Comparison of ENCODE assay signal across 8 mouse cellular contexts in genomic region chr12:5375616-5376461, GRCm38 (mm10). TPM values are rescaled to one million over a fixed set of nuclear protein-coding genes. Genes with fewer than 3 reads are reported as not detected.
DNase-seq lines count a peak whose midpoint lies in the region; ATAC-seq lines count a peak whose summit lies in the region.

Gene Klhl29, minus strand, starts transcription at chr12:5375682.

- peak; percentile 95 for ATAC-seq in hindbrain, embryonic 12.5 days (ENCODE audit: low FRiP score)
- ATAC-seq in lung, embryonic 16.5 days (ENCODE audit: low read depth): peak; percentile 96

- peak within 1 kb of the TSS; percentile 94 for H3K27ac ChIP-seq in hindbrain, embryonic 12.5 days
- no peak within 1 kb of the TSS for H3K27ac ChIP-seq in lung, embryonic 16.5 days (ENCODE audit: low read length)

- H3K9ac ChIP-seq in hindbrain, embryonic 12.5 days: peak within 1 kb of the TSS; percentile 89
- H3K9ac ChIP-seq in lung, embryonic 16.5 days (ENCODE audit: low read length): peak within 1 kb of the TSS; percentile 64

- peak within 1 kb of the TSS; percentile 98 for H3K4me2 ChIP-seq in hindbrain, embryonic 12.5 days (replicated peaks)
- H3K4me2 ChIP-seq in lung, embryonic 16.5 days (ENCODE audit: low read depth, low read length): peak within 1 kb of the TSS; percentile 86

- peak; percentile 96 for DNase-seq in adrenal gland, adult 2 months
- DNase-seq in cerebellum, postnatal 36 days: peak; percentile 92 to 93
- peak; percentile 73 to 78 for DNase-seq in frontal cortex, postnatal 36 days (ENCODE audit: low spot score in 2 of 2)
- DNase-seq in layer of hippocampus, postnatal 25 days (ENCODE audit: extremely low spot score in 1 of 2, low spot score in 1 of 2): peak in 1 of 2 experiments; percentile 84
- DNase-seq in right cerebral cortex, adult 18-20 months: peak; percentile 85
- no peak for DNase-seq in thymus, postnatal 10 days (ENCODE audit: low spot score in 2 of 2)

- peaks cover 25% of the 10 kb centered on the region for H3K4me1 ChIP-seq in hindbrain, embryonic 12.5 days
- peaks cover 13% of the 10 kb centered on the region for H3K4me1 ChIP-seq in lung, embryonic 16.5 days (replicated peaks; ENCODE audit: control insufficient read depth, insufficient read depth, low read length)

- WGBS in hindbrain, embryonic 12.5 days: 2% methylated on average over 48 of the region's 66 CpGs
- WGBS in lung, embryonic 16.5 days: 2% methylated on average over 48 of the region's 66 CpGs

- no peaks in the 10 kb centered on the region for H3K36me3 ChIP-seq in hindbrain, embryonic 12.5 days
- H3K36me3 ChIP-seq in lung, embryonic 16.5 days (ENCODE audit: control insufficient read depth, insufficient read depth, low read length): no peaks in the 10 kb centered on the region

- H3K27me3 ChIP-seq in hindbrain, embryonic 12.5 days: peaks cover 11% of the 10 kb centered on the region
- peaks cover 35% of the 10 kb centered on the region for H3K27me3 ChIP-seq in lung, embryonic 16.5 days (ENCODE audit: control insufficient read depth, insufficient read depth, low read depth, low read length)

- H3K4me3 ChIP-seq in hindbrain, embryonic 12.5 days: peak within 1 kb of the TSS; percentile 85
- H3K4me3 ChIP-seq in lung, embryonic 16.5 days (ENCODE audit: low read length): peak within 1 kb of the TSS; percentile 55

- H3K9me3 ChIP-seq in hindbrain, embryonic 12.5 days (replicated peaks): no peaks in the 10 kb centered on the region
- H3K9me3 ChIP-seq in lung, embryonic 16.5 days (ENCODE audit: control insufficient read depth, low read length): no peaks in the 10 kb centered on the region

RNA-seq across cellular contexts. Expression of gene Klhl29, which starts in this region (rescaled TPM):
- 10 to 100 TPM; 16.3 to 17.9 TPM for total RNA-seq in adrenal gland, adult 2 months (2021)
- polyA plus RNA-seq in adrenal gland, adult 2 months (2012; rRNA removed): 47.6 and 54.3 TPM in 2 replicates
- 4.2 and 4.4 TPM in 2 replicates for polyA plus RNA-seq in hindbrain, embryonic 12.5 days (2016; fragmentation: Nextera tagmentation; extraction: Ambion mirVana)
- total RNA-seq in layer of hippocampus, postnatal 25 days (2021): 10 to 100 TPM; 37.5 to 39.5 TPM
- polyA plus RNA-seq in lung, embryonic 16.5 days (2015; fragmentation: Nextera tagmentation; extraction: Ambion mirVana): 0.29 and 0.35 TPM in 2 replicates

Comparison
In these comparisons a context has a peak if more than half of its experiments do, and no peak if none do; other contexts are left out.
1. Peak in ATAC-seq, H3K4me3 ChIP-seq, H3K9ac ChIP-seq and H3K4me2 ChIP-seq in lung, embryonic 16.5 days; RNA of the gene not detected or under 1 TPM.
2. DNase-seq: peak in adrenal gland, adult 2 months (single experiment), cerebellum, postnatal 36 days (2 of 2), frontal cortex, postnatal 36 days (2 of 2) and right cerebral cortex, adult 18-20 months (single experiment); none in thymus, postnatal 10 days (0 of 2).